Mouse (Mus musculus) adipose tissue, adult 10 weeks (tissue): ENCODE data around the gene Tmsb15b1. TPM values are rescaled to one million over a fixed set of nuclear protein-coding genes. Genes with fewer than 3 reads are reported as not detected.

ENCODE experiments used
- polyA plus RNA-seq: library from polyadenylated mRNA; stranded (reverse); fragments of 350-450 nt; fragmentation: Illumina TruSeq; extraction: RNeasy Lipid Tissue Mini Kit (QIAGEN cat#74804); gene quantifications from one replicate; pipeline ENCODE4 v1.2.3, GENCODE M21; 2014; ENCODE audit warnings: low read depth, low replicate concordance

Tmsb15b1 gene
- polyA plus RNA-seq = 18.0 TPM

DNA sequence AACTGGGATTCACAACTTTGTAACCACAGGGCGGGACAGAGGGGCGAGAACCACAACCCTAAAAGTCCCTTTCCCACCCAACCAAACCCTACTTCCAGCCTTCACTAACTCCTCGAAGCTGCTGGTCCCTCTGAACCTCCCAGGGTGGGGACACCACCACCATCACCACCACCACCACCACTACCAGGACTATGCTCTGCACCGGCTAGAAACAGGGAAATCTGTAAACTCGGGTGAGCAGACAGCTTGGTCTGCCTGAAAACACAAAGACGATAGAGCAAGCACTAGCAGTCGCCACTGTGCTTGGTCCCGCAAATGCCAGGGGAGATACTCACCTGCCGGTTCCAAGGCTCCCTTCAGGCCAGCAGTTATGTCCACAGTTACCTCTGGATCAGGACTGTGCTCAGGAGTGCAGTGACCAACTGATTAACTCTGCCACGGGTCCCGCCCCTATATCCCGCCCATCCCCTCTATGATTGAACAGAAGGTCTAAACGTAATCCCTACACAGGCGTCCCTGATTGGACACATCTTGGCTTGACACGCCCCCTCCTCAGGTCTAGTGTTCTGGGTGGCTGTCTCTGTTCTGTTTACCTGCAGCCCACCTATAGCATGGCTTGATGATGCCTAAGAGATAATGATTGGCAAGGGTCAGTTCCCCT, at the start of gene Tmsb15b1, which contains the start of gene Tmsb15l:
Tmsb15b1 (minus strand) TSS at position 451 of the 661 bp plus-strand sequence.
Tmsb15l (minus strand) TSS at position 446 of the 661 bp plus-strand sequence.

GRCm38 (mm10) chrX:136992978-136993547, 16.4 kb upstream of the Tmsb15b1 start, which contains the start of gene Zcchc18:
Zcchc18 (plus strand) TSS chrX:136993155.

DNA sequence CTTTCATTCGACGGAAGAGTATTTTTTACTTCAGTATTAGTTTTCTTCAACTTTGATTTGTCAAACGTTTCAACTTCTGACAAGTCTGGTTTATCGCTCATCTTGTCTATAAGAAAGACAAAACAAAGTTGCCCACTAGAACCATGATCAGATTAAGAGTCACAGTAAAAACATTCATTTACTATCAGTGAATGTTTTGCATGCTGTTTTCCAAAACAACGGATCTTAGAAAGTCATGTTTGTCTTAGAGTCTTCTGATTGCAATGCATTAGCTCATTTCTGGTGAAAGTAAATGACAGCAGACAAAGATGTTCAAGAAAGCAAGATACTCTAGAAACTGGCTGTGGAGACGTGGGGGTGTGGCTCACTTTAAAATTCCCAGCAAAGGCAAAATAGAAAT, 1.3 kb downstream of the Tmsb15b1 start, which contains the start of gene Tmsb15b2:
Tmsb15b2 (minus strand) TSS at position 101 of the 400 bp plus-strand sequence.

DNA sequence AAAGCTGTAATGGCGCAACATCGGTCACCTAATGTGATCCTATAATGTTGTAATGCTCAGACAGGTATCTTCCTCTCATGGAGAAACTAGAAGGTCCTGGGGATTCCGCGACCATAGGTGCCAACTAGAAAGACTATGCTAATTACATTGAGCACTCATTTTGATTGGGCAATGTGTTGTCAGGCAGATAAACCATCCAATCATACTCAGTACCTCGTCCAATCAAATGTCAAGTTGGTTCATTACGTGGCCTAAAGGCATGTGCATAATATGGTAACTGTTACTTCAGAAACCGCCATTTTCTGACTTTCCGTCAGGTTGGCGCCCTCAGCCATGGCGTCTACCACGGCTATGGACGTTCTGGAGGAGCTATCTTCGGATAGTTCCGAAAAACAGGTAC, 49.6 kb downstream of the Tmsb15b1 start, which contains the start of gene H2bfm:
H2bfm (plus strand) TSS at position 295 of the 400 bp plus-strand sequence.

Other genes with a start within 250 kb of the Tmsb15b1 start
- 518 TPM for gene Morf4l2, start 233.2 kb downstream of the Tmsb15b1 start, polyA plus RNA-seq
- not detected for gene Glra4, start 196.7 kb downstream of the Tmsb15b1 start, polyA plus RNA-seq
- gene Plp1, start 154.2 kb downstream of the Tmsb15b1 start, polyA plus RNA-seq = 4.8 TPM
- 0.37 TPM for gene Rab9b, start 108.1 kb downstream of the Tmsb15b1 start, polyA plus RNA-seq
- gene H2bfm, start 49.5 kb downstream of the Tmsb15b1 start, polyA plus RNA-seq = not detected
- gene Tmsb15b2, start 1.4 kb downstream of the Tmsb15b1 start, polyA plus RNA-seq = 16.2 TPM
- 3.9 TPM for gene Tmsb15l, start within 50 bp of the Tmsb15b1 start, polyA plus RNA-seq
- 4.3 TPM for gene Zcchc18, start 16.3 kb upstream of the Tmsb15b1 start, polyA plus RNA-seq
- 7.4 TPM for gene Slc25a53, start 61.4 kb upstream of the Tmsb15b1 start, polyA plus RNA-seq
- gene Fam199x, start 72.7 kb upstream of the Tmsb15b1 start, polyA plus RNA-seq = 3.5 TPM
- 0.25 TPM for gene Esx1, start 145.2 kb upstream of the Tmsb15b1 start, polyA plus RNA-seq